Mouse (Mus musculus) testis, postnatal 10 days (tissue): ENCODE results near the gene Sez6l.
"Not testable (repeated sequence)": the region's sequence is repeated elsewhere in the genome, so short reads cannot be mapped to it uniquely, and the experiment has no call there.

Experiments used
- DNase-seq: peaks from one replicate; pipeline ENCODE4 v3.0.0; 2021; ENCODE audit warnings: low spot score

The Sez6l gene

DNA sequence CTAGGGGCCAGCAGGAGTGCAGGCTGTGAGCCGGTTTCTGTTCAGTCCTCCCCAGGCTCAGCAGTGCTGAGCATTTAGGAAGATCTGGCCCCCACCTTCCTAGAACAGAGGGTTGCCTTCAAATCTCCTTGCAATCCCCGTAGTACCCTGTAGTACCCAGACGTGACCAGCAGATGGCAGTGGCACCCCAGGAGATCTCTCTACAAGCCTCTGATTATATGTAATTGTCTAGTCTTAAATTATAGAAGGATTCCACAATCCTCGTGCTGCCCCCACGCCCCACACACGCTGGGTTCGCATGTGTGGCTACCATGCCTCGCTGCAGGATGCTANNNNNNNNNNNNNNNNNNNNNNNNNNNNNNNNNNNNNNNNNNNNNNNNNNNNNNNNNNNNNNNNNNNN, 144.0 kb downstream of the Sez6l start:
- DNase-seq, result peak; percentile 89

- no peak for DNase-seq
These were observed 145.0 kb downstream of the Sez6l start for GRCm38 (mm10) chr5:112432033-112432432.

DNA sequence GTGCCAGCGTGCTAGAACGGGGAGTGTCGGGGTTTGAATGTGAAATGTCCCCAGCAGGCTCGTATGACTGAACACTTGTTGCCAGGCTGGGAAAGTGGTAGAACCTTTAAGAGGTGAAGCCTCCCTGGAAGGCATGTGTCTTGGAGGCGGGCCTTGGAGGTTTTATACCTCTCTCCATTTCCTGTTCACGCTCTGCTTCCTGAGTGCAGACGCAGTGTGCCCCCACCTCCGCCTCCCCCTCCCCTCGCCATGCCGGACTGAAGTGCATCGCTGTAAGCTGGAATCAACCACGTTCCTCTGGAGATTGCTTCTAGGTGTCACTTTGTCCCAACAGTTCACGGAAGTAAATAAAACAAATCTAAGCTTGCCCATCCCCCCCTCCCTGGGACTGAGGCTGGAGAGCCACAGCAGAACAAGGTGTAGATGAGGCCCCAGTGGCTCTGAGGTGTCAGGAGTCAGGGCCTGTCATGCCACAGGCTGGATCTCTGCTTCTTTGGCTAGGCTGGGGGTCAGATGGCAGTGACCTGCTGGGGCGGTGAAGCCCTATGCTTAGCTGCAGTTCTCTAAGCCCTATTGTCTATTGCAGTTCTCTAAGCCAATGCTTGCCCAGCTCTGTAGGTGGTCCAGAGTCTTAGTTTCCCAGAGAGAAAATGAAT, 145.7 kb downstream of the Sez6l start:
- no peak for DNase-seq

- peak; percentile 81 for DNase-seq
These were observed 148.0 kb downstream of the Sez6l start for GRCm38 (mm10) chr5:112428944-112429343.

- peak; percentile 89 for DNase-seq
These were observed 149.7 kb downstream of the Sez6l start for GRCm38 (mm10) chr5:112427283-112427682.

- no peak for DNase-seq
These were observed 150.3 kb downstream of the Sez6l start for GRCm38 (mm10) chr5:112426635-112427034.

DNA sequence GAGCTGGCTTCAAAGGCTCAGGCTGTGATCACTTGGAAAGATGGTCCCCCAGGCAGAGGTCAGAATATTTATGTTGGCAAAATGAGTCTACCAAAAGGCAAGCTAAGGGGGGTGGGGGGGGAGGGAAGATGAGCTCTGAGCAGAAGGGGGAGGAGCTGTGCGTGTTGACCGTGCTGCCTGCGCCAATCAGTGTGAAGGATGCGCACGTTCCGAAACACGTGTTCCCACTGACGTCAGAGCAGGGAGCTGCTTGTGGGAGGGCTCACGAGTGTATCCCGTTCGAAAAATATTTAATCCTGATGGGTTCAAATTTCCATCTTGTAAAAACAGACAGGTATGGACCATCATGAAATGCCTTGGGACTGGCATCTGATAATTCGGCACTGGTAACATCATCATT, 157.4 kb downstream of the Sez6l start:
- no peak for DNase-seq

- no peak for DNase-seq
These were observed 159.0 kb downstream of the Sez6l start for GRCm38 (mm10) chr5:112418023-112418422.

DNA sequence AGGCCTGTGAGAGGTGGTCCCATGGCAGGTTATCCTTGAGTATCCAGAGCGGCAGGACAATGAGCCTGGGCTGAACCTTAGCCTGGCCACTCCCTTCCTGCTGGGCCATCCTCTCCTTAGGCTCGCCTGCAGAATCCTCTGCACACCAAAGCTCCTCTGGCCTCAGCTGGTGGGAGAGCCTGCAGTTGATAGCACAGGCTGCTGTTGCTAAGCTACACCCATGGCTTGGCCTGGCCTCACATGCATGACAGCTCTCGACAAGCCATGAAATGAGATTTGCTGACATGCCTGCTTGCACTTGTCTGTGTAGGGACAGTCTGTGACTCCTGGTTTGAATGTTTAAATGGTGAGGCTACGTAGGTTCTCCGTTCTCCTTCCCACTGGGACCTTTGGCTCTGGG, 160.3 kb downstream of the Sez6l start:
- no peak for DNase-seq

GRCm38 (mm10) chr5:112412781-112413180, 164.2 kb downstream of the Sez6l start:
- DNase-seq, result not testable (repeated sequence)

- DNase-seq, result no peak
These were observed 165.3 kb downstream of the Sez6l start for GRCm38 (mm10) chr5:112411514-112412335.

- DNase-seq, result no peak
These were observed 165.9 kb downstream of the Sez6l start for GRCm38 (mm10) chr5:112411072-112411471.

DNA sequence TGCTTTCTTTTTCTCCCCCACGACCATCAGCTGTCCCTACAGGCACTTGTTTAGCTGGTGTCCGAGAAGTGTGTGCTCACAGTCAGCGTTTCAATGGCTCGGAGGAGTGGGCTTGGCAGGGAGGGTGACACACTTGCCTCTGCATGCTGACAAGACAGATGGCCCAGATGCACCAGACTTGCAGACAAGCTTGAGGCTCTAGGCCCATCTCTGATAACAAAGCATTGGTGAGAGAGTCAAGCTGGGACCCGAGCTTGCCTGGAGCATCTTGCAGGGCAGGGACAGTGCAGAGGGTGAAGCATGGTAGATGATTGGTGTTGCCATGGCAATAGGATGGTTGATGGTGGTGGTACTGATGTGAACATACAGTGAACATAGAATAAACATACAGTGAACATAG, 167.7 kb downstream of the Sez6l start:
- no peak for DNase-seq

GRCm38 (mm10) chr5:112406017-112406416, 171.0 kb downstream of the Sez6l start:
- DNase-seq, result no peak

DNA sequence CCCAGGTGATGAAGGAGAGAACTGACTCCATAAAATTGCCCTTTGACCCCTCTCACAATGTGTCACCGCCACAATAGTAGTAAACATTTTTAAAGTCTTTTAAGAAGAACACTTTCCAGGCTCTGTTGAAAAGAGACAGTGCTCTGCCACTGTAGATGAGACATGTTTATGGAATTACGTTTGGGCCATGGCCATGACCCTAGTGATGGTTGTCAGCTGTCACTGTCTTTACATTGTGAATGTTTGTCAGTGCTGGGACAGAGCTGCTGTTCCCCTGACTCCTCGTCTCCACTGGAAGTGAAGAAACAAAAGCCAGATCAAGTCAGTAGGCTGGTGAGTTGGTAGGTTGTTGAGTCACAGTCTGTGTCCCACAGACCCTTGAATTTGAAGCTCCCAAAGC, 174.5 kb downstream of the Sez6l start:
- DNase-seq, result no peak

- no peak for DNase-seq
These were observed 177.7 kb downstream of the Sez6l start for GRCm38 (mm10) chr5:112399284-112399683.

DNA sequence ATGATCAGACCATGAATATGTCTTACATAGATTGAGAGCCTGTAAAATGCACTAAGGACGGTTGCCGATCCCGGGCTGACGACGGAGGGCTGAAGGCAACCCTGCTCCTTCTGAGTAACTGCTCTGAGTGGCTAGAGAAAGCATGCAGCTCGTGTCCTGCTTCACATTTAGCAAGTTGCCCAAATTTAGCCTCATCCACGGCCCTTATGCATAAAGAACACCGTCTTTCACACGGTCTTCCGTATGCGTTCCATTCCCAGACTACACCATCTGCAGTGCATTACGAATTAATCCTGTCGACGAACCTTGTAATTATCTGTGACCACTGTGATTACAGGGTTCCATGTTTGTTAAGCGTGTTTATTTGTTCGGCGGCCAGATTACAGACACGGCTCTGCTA, 180.9 kb downstream of the Sez6l start:
- no peak for DNase-seq

GRCm38 (mm10) chr5:112394779-112395443, 182.1 kb downstream of the Sez6l start, which contains the start of gene Asphd2:
Gene Asphd2 (minus strand): TSS chr5:112394866.
- DNase-seq, result peak; percentile 62

DNA sequence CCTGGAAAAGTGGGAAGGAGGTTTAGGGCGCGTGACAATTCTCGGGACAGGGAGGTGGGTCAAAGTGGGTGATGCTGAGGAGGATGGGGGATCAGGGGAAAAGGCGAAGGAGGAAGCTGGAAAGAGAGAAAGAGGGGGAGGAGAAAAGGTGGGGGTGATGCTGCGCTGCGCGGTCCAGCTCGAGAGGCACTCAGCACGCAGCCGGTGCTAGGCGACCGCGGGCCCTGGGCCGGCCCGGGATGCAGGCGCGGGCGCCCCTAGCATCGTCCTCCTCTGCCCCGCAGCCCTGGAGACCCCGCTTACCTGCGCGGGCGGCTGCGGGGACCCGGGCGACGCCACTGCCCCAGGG, 182.6 kb downstream of the Sez6l start:
- DNase-seq, result no peak

- no peak for DNase-seq
These were observed 183.1 kb downstream of the Sez6l start for GRCm38 (mm10) chr5:112393741-112394414.

GRCm38 (mm10) chr5:112391676-112392323, 185.2 kb downstream of the Sez6l start:
- no peak for DNase-seq

GRCm38 (mm10) chr5:112391002-112391401, 186.0 kb downstream of the Sez6l start:
- no peak for DNase-seq
